13 mouse cellular contexts compared by ENCODE assay signal in the genomic region with DNA sequence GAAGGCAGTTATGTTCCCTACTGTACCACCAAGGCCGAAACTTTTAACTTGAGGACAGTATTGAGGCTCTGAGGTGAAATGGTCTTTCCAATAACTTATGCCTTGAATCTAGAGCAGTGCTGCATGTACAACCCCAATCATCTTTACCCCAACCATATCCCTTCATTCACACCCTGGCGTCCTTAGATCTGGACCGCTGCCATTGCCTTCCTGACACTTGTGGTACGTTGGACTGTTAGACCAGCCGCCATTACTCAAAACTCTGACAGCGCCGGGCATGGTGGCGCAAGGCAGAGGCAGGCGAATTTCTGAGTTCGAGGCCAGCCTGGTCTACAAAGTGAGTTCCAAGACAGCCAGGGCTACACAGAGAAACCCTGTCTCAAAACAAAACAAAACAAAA.
DNase-seq lines count a peak whose midpoint lies in the region; ATAC-seq and TF ChIP-seq lines count a peak whose summit lies in the region.
"Had no signal": no experiment of that assay in that cellular context is flagged by ENCODE, and none has a peak within 500 bp of the region (broad histone marks: within the 10 kb centered on the region; RNA-seq: fewer than 3 reads in every experiment).

No protein-coding gene starts in this region.

- no peak for TF ChIP-seq CTCF in forebrain, postnatal 0 days (IDR thresholded peaks at IDR 0.05; ENCODE audit: low read depth)

- H3K9ac ChIP-seq in heart, embryonic 15.5 days, result no peak overlapping the region
- no peak overlapping the region for H3K9ac ChIP-seq in midbrain, embryonic 12.5 days (replicated peaks)
- H3K9ac ChIP-seq in midbrain, embryonic 11.5 days (ENCODE audit: low read length), result no peak overlapping the region
- H3K9ac ChIP-seq in forebrain, postnatal 0 days, result no peak overlapping the region
- H3K9ac ChIP-seq in neural tube, embryonic 12.5 days, result no peak overlapping the region
- no peak overlapping the region for H3K9ac ChIP-seq in liver, embryonic 12.5 days

- no peak for ATAC-seq in heart, embryonic 15.5 days (replicated peaks; ENCODE audit: insufficient number of reproducible peaks, insufficient read depth, low FRiP score, low read depth)
- no peak for ATAC-seq in midbrain, embryonic 12.5 days (ENCODE audit: low FRiP score, low read depth)
- no peak for ATAC-seq in midbrain, embryonic 11.5 days (ENCODE audit: low FRiP score)
- ATAC-seq in forebrain, postnatal 0 days, result no peak
- ATAC-seq in neural tube, embryonic 12.5 days (ENCODE audit: low FRiP score, low read depth), result no peak
- no peak for ATAC-seq in liver, embryonic 12.5 days

- no peaks in the 10 kb centered on the region for H3K27me3 ChIP-seq in heart, embryonic 15.5 days
- H3K27me3 ChIP-seq in midbrain, embryonic 12.5 days, result no peaks in the 10 kb centered on the region
- H3K27me3 ChIP-seq in midbrain, embryonic 11.5 days (ENCODE audit: control insufficient read depth, insufficient read depth, low read length), result no peaks in the 10 kb centered on the region
- no peaks in the 10 kb centered on the region for H3K27me3 ChIP-seq in forebrain, postnatal 0 days (ENCODE audit: insufficient read depth, low read length)
- no peaks in the 10 kb centered on the region for H3K27me3 ChIP-seq in neural tube, embryonic 12.5 days (replicated peaks)
- peaks cover 5% of the 10 kb centered on the region; the same call in 1 of the 2 replicates for H3K27me3 ChIP-seq in liver, embryonic 12.5 days (replicated peaks)

- H3K4me3 ChIP-seq in heart, embryonic 15.5 days, result peak overlapping the region; percentile 93
- H3K4me3 ChIP-seq in midbrain, embryonic 12.5 days, result no peak overlapping the region
- no peak overlapping the region for H3K4me3 ChIP-seq in midbrain, embryonic 11.5 days (ENCODE audit: low read depth, low read length)
- 0 out of 2 replicates have a peak overlapping the region, but pooled peaks have one; percentile 87 for H3K4me3 ChIP-seq in forebrain, postnatal 0 days (ENCODE audit: low read depth, low read length)
- no peak overlapping the region for H3K4me3 ChIP-seq in neural tube, embryonic 12.5 days
- no peak overlapping the region for H3K4me3 ChIP-seq in liver, embryonic 12.5 days

- H3K4me1 ChIP-seq in heart, embryonic 15.5 days (replicated peaks), result peaks cover 2% of the 10 kb centered on the region; the same call in 1 of the 2 replicates
- peaks cover 10% of the 10 kb centered on the region; the same call in 1 of the 2 replicates for H3K4me1 ChIP-seq in midbrain, embryonic 12.5 days
- H3K4me1 ChIP-seq in midbrain, embryonic 11.5 days (ENCODE audit: control insufficient read depth, insufficient read depth, low read length), result peaks cover 3% of the 10 kb centered on the region; the same call in 1 of the 2 replicates
- H3K4me1 ChIP-seq in forebrain, postnatal 0 days (ENCODE audit: insufficient read depth), result peaks cover 9% of the 10 kb centered on the region; the same call in 1 of the 2 replicates
- H3K4me1 ChIP-seq in neural tube, embryonic 12.5 days, result peaks cover 6% of the 10 kb centered on the region; the same call in 1 of the 2 replicates
- H3K4me1 ChIP-seq in liver, embryonic 12.5 days, result peaks cover 30% of the 10 kb centered on the region

- H3K36me3 ChIP-seq in heart, embryonic 15.5 days, result no peaks in the 10 kb centered on the region
- no peaks in the 10 kb centered on the region for H3K36me3 ChIP-seq in midbrain, embryonic 12.5 days
- H3K36me3 ChIP-seq in midbrain, embryonic 11.5 days (ENCODE audit: control insufficient read depth, insufficient read depth, low read length), result no peaks in the 10 kb centered on the region
- H3K36me3 ChIP-seq in forebrain, postnatal 0 days (ENCODE audit: insufficient read depth), result no peaks in the 10 kb centered on the region
- H3K36me3 ChIP-seq in neural tube, embryonic 12.5 days, result no peaks in the 10 kb centered on the region
- H3K36me3 ChIP-seq in liver, embryonic 12.5 days, result no peaks in the 10 kb centered on the region

- H3K9me3 ChIP-seq in heart, embryonic 15.5 days (replicated peaks), result no peaks in the 10 kb centered on the region
- no peaks in the 10 kb centered on the region for H3K9me3 ChIP-seq in midbrain, embryonic 12.5 days
- no peaks in the 10 kb centered on the region for H3K9me3 ChIP-seq in midbrain, embryonic 11.5 days (ENCODE audit: control insufficient read depth, low read length)
- no peaks in the 10 kb centered on the region for H3K9me3 ChIP-seq in forebrain, postnatal 0 days (ENCODE audit: low read length)
- no peaks in the 10 kb centered on the region for H3K9me3 ChIP-seq in neural tube, embryonic 12.5 days
- H3K9me3 ChIP-seq in liver, embryonic 12.5 days (replicated peaks), result no peaks in the 10 kb centered on the region

- no peak overlapping the region for H3K27ac ChIP-seq in heart, embryonic 15.5 days
- H3K27ac ChIP-seq in midbrain, embryonic 12.5 days (replicated peaks), result no peak overlapping the region
- no peak overlapping the region for H3K27ac ChIP-seq in midbrain, embryonic 11.5 days (ENCODE audit: low read depth, low read length)
- no peak overlapping the region for H3K27ac ChIP-seq in forebrain, postnatal 0 days (ENCODE audit: low read depth, low read length)
- H3K27ac ChIP-seq in neural tube, embryonic 12.5 days, result no peak overlapping the region
- H3K27ac ChIP-seq in liver, embryonic 12.5 days, result no peak overlapping the region
- H3K27ac ChIP-seq: gastrocnemius, adult 2 months had no signal

- WGBS in heart, embryonic 15.5 days, result 87% methylated on average over 10 of the region's 10 CpGs
- WGBS in midbrain, embryonic 12.5 days, result 96% methylated on average over 10 of the region's 10 CpGs
- 95% methylated on average over 10 of the region's 10 CpGs for WGBS in midbrain, embryonic 11.5 days
- 92% methylated on average over 10 of the region's 10 CpGs for WGBS in forebrain, postnatal 0 days
- WGBS in neural tube, embryonic 12.5 days, result 91% methylated on average over 10 of the region's 10 CpGs
- WGBS in liver, embryonic 12.5 days (ENCODE audit: insufficient replicate concordance), result 92% methylated on average over 10 of the region's 10 CpGs

- no peak for DNase-seq in heart, adult 18-20 months
- no peak for DNase-seq in midbrain, embryonic 11.5 days (ENCODE audit: low spot score, missing footprints)
- DNase-seq in forebrain, postnatal 0 days, result no peak
- no peak for DNase-seq in retina, embryonic 14.5 days (ENCODE audit: low spot score)
- DNase-seq: adrenal gland, postnatal 36 days; cerebellum, adult 11-12 months; gastrocnemius, adult 2 months; kidney, postnatal 10 days; lung, postnatal 14 days had no signal

- peak overlapping the region; percentile 96 for H3K4me2 ChIP-seq in heart, embryonic 15.5 days
- H3K4me2 ChIP-seq in midbrain, embryonic 12.5 days (replicated peaks), result peak overlapping the region; percentile 72; the same call in 1 of the 2 replicates
- H3K4me2 ChIP-seq in midbrain, embryonic 11.5 days, result no peak overlapping the region
- H3K4me2 ChIP-seq in forebrain, postnatal 0 days (ENCODE audit: low read depth), result peak overlapping the region; percentile 93; the same call in 1 of the 2 replicates
- H3K4me2 ChIP-seq in neural tube, embryonic 12.5 days (replicated peaks), result peak overlapping the region; percentile 66
- no peak overlapping the region for H3K4me2 ChIP-seq in liver, embryonic 12.5 days

Comparison
In these comparisons a context has a peak if more than half of its experiments do, and no peak if none do; other contexts are left out.
1. H3K4me2 ChIP-seq: peak in heart, embryonic 15.5 days (single experiment), midbrain, embryonic 12.5 days (single experiment), forebrain, postnatal 0 days (single experiment) and neural tube, embryonic 12.5 days (single experiment); none in midbrain, embryonic 11.5 days (single experiment) and liver, embryonic 12.5 days (single experiment).
2. H3K4me3 ChIP-seq: peak in heart, embryonic 15.5 days (single experiment) and forebrain, postnatal 0 days (single experiment); none in midbrain, embryonic 12.5 days (single experiment), midbrain, embryonic 11.5 days (single experiment), neural tube, embryonic 12.5 days (single experiment) and liver, embryonic 12.5 days (single experiment).